Mouse (Mus musculus) erythroblast, embryonic 14.5 days (primary cell): Measurements from ENCODE around the gene Cenpo.

Experiments used
- GATA1 ChIP-seq: IDR thresholded peaks from 2 replicates; pipeline ENCODE4 v1.6.1; 2012; ENCODE audit warnings: low read length, inconsistent platforms, mixed read lengths
- TAL1 ChIP-seq: IDR thresholded peaks from 3 replicates; pipeline ENCODE4 v1.6.1; 2012; ENCODE audit warnings: low read length, inconsistent platforms, mixed read lengths

DNA sequence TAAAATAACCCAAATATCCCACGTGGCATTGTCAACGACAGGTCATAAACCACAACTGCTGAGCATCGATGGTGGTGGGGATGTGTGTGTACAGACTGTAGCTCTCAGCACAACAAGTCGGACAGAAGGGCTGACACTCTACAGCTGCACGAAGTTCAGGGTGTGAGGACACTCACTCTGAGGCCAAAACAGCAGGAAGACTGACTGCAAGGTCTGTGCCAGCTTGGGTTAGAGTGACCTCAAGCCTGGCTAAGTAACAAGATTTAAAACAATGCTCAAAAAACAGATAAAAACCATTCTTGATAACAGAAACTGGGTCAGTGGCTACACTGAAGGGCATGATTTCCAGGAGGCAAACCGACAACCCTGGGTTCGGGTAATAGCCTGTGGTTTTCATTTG lies 3.9 kb downstream of the Cenpo start:
- TF ChIP-seq GATA1 (no peak), TAL1 (no peak)
